Mouse (Mus musculus): ENCODE data around the gene Chd5. TPM values are rescaled to one million over a fixed set of nuclear protein-coding genes. Genes with fewer than 3 reads are reported as not detected.

Gene Chd5
- polyA plus RNA-seq (2016; fragmentation: Nextera tagmentation; extraction: Ambion mirVana): 0.09 and 0.10 TPM in 2 replicates

DNA sequence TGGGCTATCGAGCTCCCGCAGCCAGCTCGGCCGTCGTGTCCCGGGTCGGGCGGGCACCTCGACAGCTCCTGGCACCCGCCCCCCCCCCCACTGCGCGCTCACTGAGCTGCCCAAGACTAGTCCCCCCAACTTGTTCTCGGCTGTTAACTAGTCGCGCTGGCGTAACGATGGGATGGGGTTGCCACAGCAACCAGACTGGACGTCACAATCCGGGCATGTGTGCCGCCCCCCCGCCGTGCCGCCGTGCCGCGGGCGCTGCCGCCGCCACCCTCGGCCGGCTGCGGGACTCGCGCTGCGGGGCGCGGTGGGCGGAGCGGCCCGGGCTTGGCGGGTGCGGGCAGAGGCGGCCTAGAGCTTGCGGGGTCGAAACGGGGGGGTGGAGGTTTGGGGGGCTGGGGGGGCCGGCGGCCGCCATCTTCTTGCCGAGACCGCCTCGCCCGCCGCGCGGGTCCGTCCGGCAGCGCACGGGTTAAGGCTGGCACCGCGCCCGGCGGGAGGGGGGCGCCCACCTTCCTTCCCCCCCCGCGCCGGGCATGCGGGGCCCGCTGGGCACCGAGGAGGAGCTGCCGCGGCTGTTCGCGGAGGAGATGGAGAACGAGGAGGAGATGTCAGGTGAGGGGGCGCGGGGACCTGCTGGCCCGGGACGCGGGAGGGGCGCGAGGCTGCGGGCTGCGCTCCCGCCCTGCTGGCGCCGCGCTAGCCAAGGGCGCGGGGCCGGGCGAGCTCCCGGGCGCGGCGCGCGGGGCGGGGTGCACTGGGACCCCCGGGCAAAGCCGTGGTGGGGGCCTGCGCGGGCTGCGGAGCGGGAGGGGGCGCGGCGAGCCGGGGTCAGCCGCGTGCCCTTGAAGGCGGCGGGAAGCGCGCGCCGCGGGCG lies at the start of gene Chd5:
TSS of gene Chd5 (plus strand) at position 233 of the 874 bp plus-strand sequence.
- peak within 1 kb of the TSS; percentile 71 for H3K27ac ChIP-seq
- no peaks in the 10 kb centered on the region for H3K9me3 ChIP-seq
- peaks cover 39% of the 10 kb centered on the region for H3K4me1 ChIP-seq (replicated peaks)
- H3K4me3 ChIP-seq: peak within 1 kb of the TSS; percentile 68
- WGBS: under 1% methylated on average over 110 of the region's 120 CpGs
- H3K36me3 ChIP-seq: peaks cover 26% of the 10 kb centered on the region
- DNase-seq (ENCODE audit: low spot score): no peak
- H3K27me3 ChIP-seq (ENCODE audit: insufficient read depth, poor library complexity, severe bottlenecking): peaks cover 78% of the 10 kb centered on the region

DNA sequence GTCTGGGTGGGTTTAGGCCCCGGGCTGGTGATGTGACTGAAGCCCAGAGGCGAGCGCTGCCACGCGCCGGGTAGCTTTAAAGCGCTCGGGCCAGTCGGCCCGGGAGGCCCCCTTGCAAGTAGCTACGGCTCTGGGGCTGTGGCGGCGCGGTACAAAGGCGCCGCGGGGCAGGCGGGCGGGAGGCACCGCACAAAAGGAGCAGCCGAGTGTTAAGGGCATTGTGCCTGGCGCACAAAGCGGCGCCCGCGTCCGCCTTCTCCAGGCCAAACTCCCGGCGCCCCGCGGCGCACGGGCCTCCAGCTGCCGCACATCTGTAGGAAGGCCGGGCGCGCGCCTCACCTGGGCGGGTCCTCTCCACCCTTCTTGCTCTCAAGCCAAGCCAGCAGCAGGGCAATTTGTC lies 48.1 kb upstream of the Chd5 start:
- peak overlapping the region; percentile 81 for H3K27ac ChIP-seq

DNA sequence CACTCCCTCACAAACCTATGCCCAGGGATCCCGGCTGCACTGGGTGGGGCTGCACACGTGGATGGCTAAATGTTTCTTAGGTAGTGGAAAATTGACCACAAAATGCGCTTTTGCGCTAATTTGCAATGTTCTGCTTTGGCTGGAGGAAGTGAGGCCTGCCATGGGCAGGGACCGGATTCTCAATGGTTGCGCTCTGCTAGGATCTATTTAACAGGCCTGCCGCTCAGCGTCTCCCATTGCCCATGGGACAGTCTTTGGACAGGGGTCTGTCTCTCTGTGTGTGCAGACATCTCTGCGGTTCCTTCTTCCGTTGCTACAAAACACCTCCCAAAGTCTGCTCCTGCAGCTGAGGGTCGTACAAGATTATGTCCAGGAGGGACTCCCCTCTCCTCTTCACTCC lies 47.5 kb upstream of the Chd5 start:
- no peak for DNase-seq (ENCODE audit: low spot score)
- no peaks in the 10 kb centered on the region for H3K36me3 ChIP-seq
- peak overlapping the region; percentile 44 for H3K4me3 ChIP-seq
- peaks cover 90% of the 10 kb centered on the region for H3K4me1 ChIP-seq (replicated peaks)
- peaks cover 98% of the 10 kb centered on the region for H3K27me3 ChIP-seq (ENCODE audit: insufficient read depth, poor library complexity, severe bottlenecking)
- WGBS: 6% methylated on average over 11 of the region's 11 CpGs
- H3K27ac ChIP-seq: peak overlapping the region; percentile 81
- no peaks in the 10 kb centered on the region for H3K9me3 ChIP-seq

More for the DNA sequence above, 48.1 kb upstream of the Chd5 start:
- H3K9me3 ChIP-seq: no peaks in the 10 kb centered on the region
- DNase-seq (ENCODE audit: low spot score): peak; percentile 85
- peaks cover 90% of the 10 kb centered on the region for H3K4me1 ChIP-seq (replicated peaks)
- H3K4me3 ChIP-seq: peak overlapping the region; percentile 44
- no peaks in the 10 kb centered on the region for H3K36me3 ChIP-seq
- peaks cover 98% of the 10 kb centered on the region for H3K27me3 ChIP-seq (ENCODE audit: insufficient read depth, poor library complexity, severe bottlenecking)
- under 1% methylated on average over 39 of the region's 39 CpGs for WGBS

DNA sequence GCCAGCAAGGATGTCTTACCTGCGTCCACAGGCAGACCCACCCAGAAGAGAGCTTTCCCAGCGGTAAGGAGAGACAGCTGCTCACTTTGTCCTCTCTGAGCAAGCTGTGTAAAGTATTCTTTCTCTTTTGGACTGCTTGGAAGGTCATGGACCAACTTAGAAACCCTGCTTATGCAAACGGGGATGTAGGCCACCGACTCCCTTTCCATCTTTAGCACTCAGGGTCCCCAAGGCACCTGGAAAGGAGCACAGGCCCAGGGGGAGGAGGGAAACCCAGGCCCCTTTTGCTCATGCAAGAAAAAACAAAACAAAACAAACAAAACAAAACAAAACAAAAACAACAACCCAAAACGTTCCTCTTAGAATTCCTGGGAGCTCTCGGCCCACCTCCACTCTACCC lies 46.9 kb upstream of the Chd5 start, which contains the start of gene Hes3:
TSS of gene Hes3 (minus strand) at position 101 of the 400 bp plus-strand sequence.
- H3K27me3 ChIP-seq (ENCODE audit: insufficient read depth, poor library complexity, severe bottlenecking): peaks cover 96% of the 10 kb centered on the region
- H3K36me3 ChIP-seq: no peaks in the 10 kb centered on the region
- DNase-seq (ENCODE audit: low spot score): no peak
- 16% methylated on average over 6 of the region's 6 CpGs for WGBS
- peaks cover 89% of the 10 kb centered on the region for H3K4me1 ChIP-seq (replicated peaks)
- H3K4me3 ChIP-seq: peak within 1 kb of the TSS; percentile 44
- no peaks in the 10 kb centered on the region for H3K9me3 ChIP-seq
- H3K27ac ChIP-seq: peak within 1 kb of the TSS; percentile 81

DNA sequence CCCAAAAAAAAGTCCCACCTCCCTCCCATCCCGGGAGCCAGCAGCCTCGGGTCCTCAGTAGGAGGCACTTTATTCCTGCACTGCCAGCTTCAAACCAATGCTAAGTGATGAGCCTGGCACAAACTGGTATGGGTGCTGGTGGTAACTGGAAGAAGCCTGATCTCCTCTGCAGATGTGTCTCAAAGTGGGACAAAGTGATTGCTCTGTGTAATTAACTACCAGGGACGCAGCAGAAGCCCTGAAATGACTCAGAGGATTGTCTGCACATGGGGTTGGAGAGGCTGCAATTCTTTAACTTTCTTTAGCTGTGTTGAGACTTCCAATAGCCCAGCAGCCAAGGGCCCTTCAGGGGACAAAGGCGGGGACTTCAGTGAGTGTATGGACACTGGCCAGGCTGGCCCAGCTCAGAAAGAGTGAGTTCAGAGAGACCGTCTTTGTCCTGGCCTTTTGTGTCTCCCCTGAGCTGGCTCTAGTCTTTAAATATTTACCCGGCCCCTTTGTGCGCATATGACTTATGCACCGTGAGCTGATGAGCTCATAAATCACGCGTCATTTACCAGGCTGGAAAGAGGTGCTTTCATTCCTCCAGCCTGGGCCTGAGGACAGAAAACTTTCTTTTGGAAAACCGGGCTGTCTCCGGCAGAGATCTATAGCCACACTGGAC lies 46.2 kb upstream of the Chd5 start:
- no peaks in the 10 kb centered on the region for H3K9me3 ChIP-seq
- H3K27ac ChIP-seq: peak overlapping the region; percentile 79
- peaks cover 88% of the 10 kb centered on the region for H3K4me1 ChIP-seq (replicated peaks)
- no peaks in the 10 kb centered on the region for H3K36me3 ChIP-seq
- 17% methylated on average over 12 of the region's 12 CpGs for whole genome bisulfite sequencing
- peak; percentile 51 for DNase-seq (ENCODE audit: low spot score)
- H3K27me3 ChIP-seq (ENCODE audit: insufficient read depth, poor library complexity, severe bottlenecking): peaks cover 90% of the 10 kb centered on the region
- H3K4me3 ChIP-seq: peak overlapping the region; percentile 11

DNA sequence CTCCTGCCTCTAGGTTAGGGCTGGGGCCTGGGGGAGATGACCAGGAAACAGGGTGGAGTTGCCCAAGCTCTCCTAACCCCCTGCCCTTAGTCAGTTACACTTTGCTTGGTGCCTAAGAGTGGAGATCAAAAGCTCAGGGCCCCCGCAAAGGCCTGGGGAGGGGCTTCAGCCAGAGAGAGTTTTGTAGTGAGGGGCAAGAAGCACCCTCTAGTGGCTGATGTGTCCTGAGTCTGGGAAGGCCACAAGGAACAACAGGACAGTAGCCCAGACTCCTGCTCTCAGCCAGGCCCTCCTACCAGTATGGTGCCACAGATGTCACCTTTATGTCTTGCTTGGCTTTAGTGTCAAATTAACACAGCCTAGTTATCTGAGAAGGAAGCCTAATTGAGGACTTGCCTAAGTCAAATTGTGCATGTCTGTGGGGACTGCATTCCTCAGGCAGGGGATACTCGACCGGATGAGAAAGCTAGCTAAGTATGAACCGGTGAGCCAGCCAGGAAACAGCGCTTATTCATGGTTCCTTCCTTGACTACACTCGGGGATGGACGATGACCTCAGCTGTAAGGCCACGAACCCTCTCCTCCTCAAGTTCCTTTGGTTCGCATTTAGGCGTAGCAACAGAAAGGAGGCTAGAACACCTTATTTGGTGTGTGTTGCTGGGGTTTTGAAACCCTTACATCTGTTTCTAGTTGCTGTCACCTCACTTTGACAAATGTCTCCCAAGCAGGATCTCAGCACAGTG lies 44.1 kb upstream of the Chd5 start:
- Histone ChIP-seq H3K27me3 (ENCODE audit: insufficient read depth, poor library complexity, severe bottlenecking) (peaks cover 80% of the 10 kb centered on the region), H3K9me3 (no peaks in the 10 kb centered on the region), H3K4me1 (replicated peaks) (peaks cover 91% of the 10 kb centered on the region), H3K36me3 (no peaks in the 10 kb centered on the region), H3K4me3 (0 out of 2 replicates have a peak overlapping the region, but pooled peaks have one; percentile 9), H3K27ac (peak overlapping the region; percentile 79; the same call in 1 of the 2 replicates)
- WGBS: 57% methylated on average over 10 of the region's 10 CpGs
- peak; percentile 37 for DNase-seq (ENCODE audit: low spot score)

DNA sequence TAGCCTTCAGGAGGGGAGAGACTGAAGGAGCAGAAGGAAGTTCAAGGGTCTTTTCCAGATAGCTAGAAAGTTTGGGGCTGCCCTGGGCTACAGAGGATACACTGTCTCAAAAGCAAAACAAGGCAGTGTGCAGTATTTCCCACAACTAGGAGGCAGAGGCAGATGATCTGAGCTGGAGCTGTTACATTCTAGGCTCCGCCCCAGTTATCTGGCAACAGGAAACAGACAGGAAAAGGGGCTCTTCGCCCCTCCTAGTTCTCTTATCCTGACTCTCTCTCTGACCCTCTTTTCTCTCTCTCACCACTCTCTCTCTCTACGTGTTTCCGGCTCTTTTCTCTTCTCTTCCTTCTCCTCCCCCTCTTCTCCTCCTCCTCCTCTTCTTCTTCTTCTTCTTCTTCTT lies 42.5 kb upstream of the Chd5 start:
- no peak for DNase-seq (ENCODE audit: low spot score)
- peaks cover 78% of the 10 kb centered on the region for H3K4me1 ChIP-seq (replicated peaks)
- 50% methylated on average over 4 of the region's 4 CpGs for WGBS
- 0 out of 2 replicates have a peak overlapping the region, but pooled peaks have one; percentile 2 for H3K4me3 ChIP-seq
- peaks cover 64% of the 10 kb centered on the region for H3K27me3 ChIP-seq (ENCODE audit: insufficient read depth, poor library complexity, severe bottlenecking)
- H3K9me3 ChIP-seq: no peaks in the 10 kb centered on the region
- peaks cover 14% of the 10 kb centered on the region for H3K36me3 ChIP-seq
- no peak overlapping the region for H3K27ac ChIP-seq

DNA sequence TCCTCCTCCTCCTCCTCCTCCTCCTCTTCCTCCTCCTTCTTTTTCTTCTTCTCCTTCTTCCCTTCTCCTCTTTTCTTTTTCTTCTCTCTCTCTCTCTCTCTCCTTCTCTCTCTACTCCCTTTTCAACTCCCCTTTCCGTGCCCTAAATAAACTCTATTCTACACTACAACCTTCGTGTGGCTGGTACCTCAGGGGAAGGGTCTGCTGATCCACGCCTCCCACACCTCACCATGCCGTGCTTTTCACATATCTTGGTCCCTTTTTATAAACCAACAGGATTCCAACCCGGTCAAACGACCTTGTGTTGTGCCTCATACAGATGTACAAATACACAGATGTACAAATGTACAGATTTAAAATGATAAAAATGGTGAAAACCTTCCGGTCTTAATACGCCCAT lies 42.1 kb upstream of the Chd5 start:
- peak overlapping the region; percentile 98 for H3K4me3 ChIP-seq
- WGBS: 21% methylated on average over 8 of the region's 8 CpGs
- H3K27me3 ChIP-seq (ENCODE audit: insufficient read depth, poor library complexity, severe bottlenecking): peaks cover 60% of the 10 kb centered on the region
- no peak for DNase-seq (ENCODE audit: low spot score)
- peaks cover 74% of the 10 kb centered on the region for H3K4me1 ChIP-seq (replicated peaks)
- H3K27ac ChIP-seq: no peak overlapping the region
- no peaks in the 10 kb centered on the region for H3K9me3 ChIP-seq
- peaks cover 19% of the 10 kb centered on the region for H3K36me3 ChIP-seq

DNA sequence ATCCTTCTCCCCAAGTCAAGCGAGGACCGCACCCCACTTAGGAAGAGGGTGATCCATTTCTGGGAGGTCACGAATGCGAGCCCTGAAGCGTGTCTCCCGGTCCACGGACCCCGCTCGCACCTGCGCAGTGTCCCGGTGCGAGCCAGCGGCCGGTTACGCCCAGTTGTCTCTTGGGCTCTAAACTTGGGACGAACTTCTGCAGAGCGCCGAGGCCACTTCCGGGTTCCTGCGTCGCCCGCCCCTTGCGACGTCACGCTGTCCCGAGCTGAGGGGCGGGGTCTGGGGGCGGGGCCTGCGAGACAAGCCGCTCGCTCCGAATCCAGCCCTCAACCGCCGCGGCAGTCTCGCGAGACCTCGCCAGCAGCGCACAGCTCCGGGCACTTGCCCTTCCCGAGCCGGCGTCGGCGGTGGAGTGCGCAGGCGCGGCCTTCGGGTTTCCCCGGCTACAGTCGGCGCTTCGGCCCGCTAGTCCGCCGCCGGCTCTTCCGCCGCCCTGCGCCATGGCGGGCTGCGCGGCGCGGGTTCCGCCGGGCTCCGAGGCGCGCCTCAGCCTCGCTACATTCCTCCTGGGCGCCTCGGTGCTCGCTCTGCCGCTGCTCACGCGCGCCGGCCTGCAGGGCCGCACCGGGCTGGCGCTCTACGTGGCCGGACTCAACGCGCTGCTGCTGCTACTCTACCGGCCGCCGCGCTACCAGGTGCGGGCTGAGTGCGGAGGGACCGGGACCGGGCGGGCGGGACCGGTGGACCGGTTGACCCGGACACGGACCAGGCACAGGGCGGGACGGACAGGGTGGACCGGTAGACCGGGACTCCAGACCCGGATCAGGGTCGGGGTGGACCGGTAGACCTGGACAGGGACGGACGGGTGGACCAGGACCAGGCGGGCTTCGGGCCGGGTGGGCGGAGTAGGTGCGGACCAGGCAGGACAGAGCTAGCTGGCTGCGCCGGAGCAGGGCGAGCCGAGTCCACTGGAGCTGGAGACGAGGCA lies 41.3 kb upstream of the Chd5 start, which contains the start of gene Icmt:
TSS of gene Icmt (plus strand) at position 354 of the 988 bp plus-strand sequence.
- under 1% methylated on average over 119 of the region's 119 CpGs for WGBS
- Histone ChIP-seq H3K27me3 (ENCODE audit: insufficient read depth, poor library complexity, severe bottlenecking) (peaks cover 52% of the 10 kb centered on the region), H3K9me3 (no peaks in the 10 kb centered on the region)

DNA sequence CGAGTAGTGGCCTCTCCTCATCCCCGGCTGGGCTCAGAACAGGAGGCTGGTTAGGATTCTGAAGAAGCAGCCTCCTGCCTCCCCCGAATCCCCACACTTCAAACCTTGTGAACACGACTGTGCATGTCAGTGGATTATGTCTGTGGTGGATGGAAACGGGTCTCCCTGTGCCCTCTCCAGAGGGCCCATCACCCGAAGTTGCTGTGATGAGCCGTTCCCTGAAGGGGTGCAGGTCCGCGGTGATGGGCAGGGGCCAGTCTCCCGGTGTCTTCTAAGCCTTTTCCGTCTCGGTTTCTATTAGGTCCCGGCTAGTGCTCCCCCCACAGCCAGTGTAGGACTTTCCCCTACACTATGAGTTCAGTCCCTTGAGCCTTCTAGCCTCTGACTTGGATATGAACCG lies 39.6 kb upstream of the Chd5 start:
- Histone ChIP-seq H3K4me1 (replicated peaks) (peaks cover 53% of the 10 kb centered on the region), H3K9me3 (no peaks in the 10 kb centered on the region), H3K4me3 (peak overlapping the region; percentile 98; the same call in 1 of the 2 replicates), H3K27ac (no peak overlapping the region), H3K36me3 (peaks cover 43% of the 10 kb centered on the region), H3K27me3 (ENCODE audit: insufficient read depth, poor library complexity, severe bottlenecking) (peaks cover 35% of the 10 kb centered on the region)
- no peak for DNase-seq (ENCODE audit: low spot score)
- 85% methylated on average over 14 of the region's 14 CpGs for WGBS

More for the DNA sequence above, 41.3 kb upstream of the Chd5 start, which contains the start of gene Icmt:
- peaks cover 27% of the 10 kb centered on the region for H3K36me3 ChIP-seq
- H3K27ac ChIP-seq: peak within 1 kb of the TSS; percentile 93
- peak within 1 kb of the TSS; percentile 98 for H3K4me3 ChIP-seq
- DNase-seq (ENCODE audit: low spot score): peak; percentile 99
- peaks cover 68% of the 10 kb centered on the region for H3K4me1 ChIP-seq (replicated peaks)

DNA sequence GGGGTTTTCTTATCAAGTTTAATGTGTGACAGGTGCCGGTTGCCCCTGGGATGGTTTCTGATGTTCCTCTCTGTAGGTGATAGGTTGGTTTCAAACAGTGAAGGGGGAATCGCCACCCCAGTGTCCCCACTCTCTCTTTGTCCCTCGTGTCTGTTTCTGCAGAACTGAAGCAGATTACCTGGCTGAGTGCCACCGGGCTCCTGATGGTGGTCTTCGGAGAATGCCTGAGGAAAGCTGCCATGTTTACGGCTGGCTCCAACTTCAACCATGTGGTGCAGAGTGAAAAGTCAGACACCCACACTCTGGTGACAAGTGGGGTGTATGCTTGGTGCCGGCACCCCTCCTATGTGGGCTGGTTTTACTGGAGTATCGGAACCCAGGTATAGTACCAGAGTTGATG lies 38.1 kb upstream of the Chd5 start:
- Histone ChIP-seq H3K9me3 (no peaks in the 10 kb centered on the region), H3K4me3 (no peak overlapping the region), H3K27me3 (ENCODE audit: insufficient read depth, poor library complexity, severe bottlenecking) (peaks cover 20% of the 10 kb centered on the region), H3K4me1 (replicated peaks) (peaks cover 41% of the 10 kb centered on the region), H3K27ac (no peak overlapping the region), H3K36me3 (peaks cover 59% of the 10 kb centered on the region)
- 96% methylated on average over 8 of the region's 8 CpGs for WGBS
- DNase-seq (ENCODE audit: low spot score): no peak

Data from hindbrain, embryonic 10.5 days (tissue).